Mouse (Mus musculus): ENCODE data around the gene Nt5dc2. TPM values are rescaled to one million over a fixed set of nuclear protein-coding genes. Genes with fewer than 3 reads are reported as not detected.

Nt5dc2 gene
- total and polyA plus RNA-seq, 3 experiments, result 3.3 to 52.5 (median 4.0) TPM

DNA sequence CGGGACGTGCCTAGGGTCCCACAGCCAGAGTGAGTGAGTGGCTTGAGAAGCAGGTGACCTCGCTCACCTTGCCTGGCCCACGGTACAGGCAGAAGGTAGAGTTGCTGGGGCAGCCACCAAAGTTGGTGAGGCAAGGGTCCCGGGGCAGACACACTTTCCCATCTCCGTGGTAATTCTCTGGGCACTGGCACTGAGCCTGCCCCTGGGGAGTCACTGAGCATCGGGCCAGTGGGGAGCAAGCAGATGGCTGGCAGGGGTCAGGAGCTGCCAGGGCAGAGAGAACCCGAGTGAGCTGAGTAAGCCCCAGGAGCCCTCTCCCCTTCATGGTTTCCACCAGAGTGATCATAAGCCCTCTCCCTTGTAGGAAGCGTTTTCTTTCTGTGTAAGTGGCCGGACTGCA is 30.8 kb downstream of the Nt5dc2 start:
- Histone ChIP-seq H3K79me2 (replicated peaks; ENCODE audit: control insufficient read depth, extremely low read depth, insufficient read depth, poor library complexity, severe bottlenecking) (no peaks in the 10 kb centered on the region), H3K27ac (ENCODE audit: insufficient read depth, low read depth) (no peak overlapping the region), H3K9ac (ENCODE audit: insufficient read depth, low read depth) (no peak overlapping the region), H3K4me2 (ENCODE audit: insufficient read depth, low read depth, poor library complexity, severe bottlenecking) (no peak overlapping the region), H3K9me3 (replicated peaks; ENCODE audit: low read length) (no peaks in the 10 kb centered on the region), H3K27me3 (replicated peaks) (no peaks in the 10 kb centered on the region), H3K36me3 (replicated peaks in 1 of 2; ENCODE audit: control insufficient read depth in 1 of 2, insufficient read depth in 1 of 2, low read length in 1 of 2) (peaks cover 0 to 20% of the 10 kb centered on the region in 2 experiments), H3K4me1 (ENCODE audit: control insufficient read depth in 1 of 2, insufficient read depth in 2 of 2) (peaks cover 26 to 63% of the 10 kb centered on the region in 2 experiments), H3K4me3 (replicated peaks in 1 of 3; ENCODE audit: low read depth in 2 of 3, low read length in 2 of 3, poor library complexity in 1 of 3) (no peak overlapping the region)
- no peak for DNase-seq (ENCODE audit: extremely low read depth)
- dilution Hi-C loops (cut with MboI; ENCODE audit: extremely low pct_ligation_motif_present, extremely low pct_unique_long_range_greater_than_20kb, low sequenced_read_pairs) (no loop called here), in situ Hi-C loops (cut with MboI; ENCODE audit: low pct_ligation_motif_present, low pct_unique_long_range_greater_than_20kb, low sequenced_read_pairs) (no loop called here)
- no peak for TF ChIP-seq MAZ (IDR thresholded peaks at IDR 0.05; ENCODE audit: low read depth, low read length)
- no peak for TF ChIP-seq ETS1 (conservative IDR thresholded peaks at IDR 0.05; ENCODE audit: low read depth, low read length)
- TF ChIP-seq POLR2AphosphoS2 (IDR thresholded peaks at IDR 0.05; ENCODE audit: low read depth, low read length), result no peak

DNA sequence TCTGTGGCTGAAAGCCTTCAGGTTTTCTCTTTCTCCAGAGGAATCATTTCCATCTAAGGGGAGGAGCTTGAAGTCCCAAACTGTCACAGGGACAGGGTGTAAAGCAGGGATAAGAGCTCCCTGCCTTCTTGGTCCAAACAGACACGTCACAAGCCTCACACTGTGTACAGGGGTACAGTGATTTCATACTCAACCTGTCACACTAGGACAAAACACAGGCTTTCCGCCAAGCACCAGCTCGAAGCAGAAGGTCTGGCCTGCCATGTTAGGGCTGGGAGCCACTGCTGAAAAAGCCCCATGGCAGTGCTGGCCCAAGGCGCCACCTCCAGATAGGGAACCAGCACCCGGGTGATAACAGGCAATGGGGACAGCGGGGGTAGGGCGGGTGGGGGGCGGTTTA is 33.2 kb downstream of the Nt5dc2 start:
- Histone ChIP-seq H3K4me2 (ENCODE audit: insufficient read depth, low read depth, poor library complexity, severe bottlenecking) (no peak overlapping the region), H3K4me1 (ENCODE audit: control insufficient read depth in 1 of 2, insufficient read depth in 2 of 2) (peaks cover 26 to 61% of the 10 kb centered on the region in 2 experiments), H3K27ac (ENCODE audit: insufficient read depth, low read depth) (no peak overlapping the region), H3K27me3 (replicated peaks) (no peaks in the 10 kb centered on the region), H3K9ac (ENCODE audit: insufficient read depth, low read depth) (no peak overlapping the region), H3K36me3 (replicated peaks in 1 of 2; ENCODE audit: control insufficient read depth in 1 of 2, insufficient read depth in 1 of 2, low read length in 1 of 2) (peaks cover 0 to 3% of the 10 kb centered on the region in 2 experiments), H3K4me3 (replicated peaks in 1 of 3; ENCODE audit: low read depth in 2 of 3, low read length in 2 of 3, poor library complexity in 1 of 3) (no peak overlapping the region), H3K9me3 (replicated peaks; ENCODE audit: low read length) (no peaks in the 10 kb centered on the region), H3K79me2 (replicated peaks; ENCODE audit: control insufficient read depth, extremely low read depth, insufficient read depth, poor library complexity, severe bottlenecking) (no peaks in the 10 kb centered on the region)
- DNase-seq (ENCODE audit: extremely low read depth), result no peak
- in situ Hi-C loops (cut with MboI; ENCODE audit: low pct_ligation_motif_present, low pct_unique_long_range_greater_than_20kb, low sequenced_read_pairs) (no loop called here), dilution Hi-C loops (cut with MboI; ENCODE audit: extremely low pct_ligation_motif_present, extremely low pct_unique_long_range_greater_than_20kb, low sequenced_read_pairs) (no loop called here)
- TF ChIP-seq MEF2A (IDR thresholded peaks at IDR 0.05; ENCODE audit: borderline replicate concordance, low read depth, low read length), result no peak
- no peak for TF ChIP-seq TCF12 (IDR thresholded peaks at IDR 0.05; ENCODE audit: low read depth, low read length)
- TF ChIP-seq POLR2AphosphoS2 (IDR thresholded peaks at IDR 0.05; ENCODE audit: low read depth, low read length), result no peak
- TF ChIP-seq KAT2A (IDR thresholded peaks at IDR 0.05; ENCODE audit: insufficient replicate concordance, low read length), result no peak
- no peak for TF ChIP-seq MAZ (IDR thresholded peaks at IDR 0.05; ENCODE audit: low read depth, low read length)
- no peak for TF ChIP-seq USF1 (IDR thresholded peaks at IDR 0.05; ENCODE audit: low read depth, low read length)
- no peak for TF ChIP-seq HCFC1 (IDR thresholded peaks at IDR 0.05; ENCODE audit: low read depth, low read length)

GRCm38 (mm10) chr14:31165010-31165409 is 34.2 kb downstream of the Nt5dc2 start:
- in situ Hi-C loops (cut with MboI; ENCODE audit: low pct_ligation_motif_present, low pct_unique_long_range_greater_than_20kb, low sequenced_read_pairs) (no loop called here), dilution Hi-C loops (cut with MboI; ENCODE audit: extremely low pct_ligation_motif_present, extremely low pct_unique_long_range_greater_than_20kb, low sequenced_read_pairs) (no loop called here)
- H3K4me3 ChIP-seq (replicated peaks in 1 of 3; ENCODE audit: low read depth in 2 of 3, low read length in 2 of 3, poor library complexity in 1 of 3), result no peak overlapping the region
- no peaks in the 10 kb centered on the region for H3K27me3 ChIP-seq (replicated peaks)
- H3K4me1 ChIP-seq (ENCODE audit: control insufficient read depth in 1 of 2, insufficient read depth in 2 of 2), result peaks cover 28 to 61% of the 10 kb centered on the region in 2 experiments
- no peak for DNase-seq (ENCODE audit: extremely low read depth)
- H3K27ac ChIP-seq (ENCODE audit: insufficient read depth, low read depth), result no peak overlapping the region
- no peak overlapping the region for H3K4me2 ChIP-seq (ENCODE audit: insufficient read depth, low read depth, poor library complexity, severe bottlenecking)
- TF ChIP-seq IRF4 (IDR thresholded peaks at IDR 0.05; ENCODE audit: low read depth, low read length), result no peak
- peaks cover 0 to under 1% of the 10 kb centered on the region in 2 experiments for H3K36me3 ChIP-seq (replicated peaks in 1 of 2; ENCODE audit: control insufficient read depth in 1 of 2, insufficient read depth in 1 of 2, low read length in 1 of 2)
- H3K9me3 ChIP-seq (replicated peaks; ENCODE audit: low read length), result no peaks in the 10 kb centered on the region
- no peak overlapping the region for H3K9ac ChIP-seq (ENCODE audit: insufficient read depth, low read depth)
- no peaks in the 10 kb centered on the region for H3K79me2 ChIP-seq (replicated peaks; ENCODE audit: control insufficient read depth, extremely low read depth, insufficient read depth, poor library complexity, severe bottlenecking)

Data from CH12.LX (cell line).